Mouse (Mus musculus) Patski (cell line): ENCODE results near the gene Cbln1. TPM values are rescaled to one million over a fixed set of nuclear protein-coding genes. Genes with fewer than 3 reads are reported as not detected.

Experiments used
- ATAC-seq: fragments of 100-300 bp; one replicate; pipeline ENCODE4 v1.8.0; 2021
- CTCF ChIA-PET: fragments of 350-600 bp; sonication (Branson Sonifier 250); formaldehyde crosslinking; loops from one replicate; lab custom pipeline; 2022; ENCODE audit warnings: inconsistent platforms; lab: Charles Lee
- POLR2A ChIA-PET: fragments of 350-600 bp; sonication (Branson Sonifier 250); formaldehyde crosslinking; loops from one replicate; lab custom pipeline; 2022; ENCODE audit warnings: antibody characterized with exemption, inconsistent platforms; lab: Charles Lee
- DNase-seq: peaks from one replicate; pipeline ENCODE4 v3.0.0-alpha.2; 2011; ENCODE audit warnings: low read depth, low spot score
- H3K27me3 ChIP-seq: fragments of 371-371 bp; one replicate; pipeline ENCODE4 v1.5.1; 2021
- CTCF ChIP-seq: fragments of 100-300 bp; IDR thresholded peaks from one replicate; pipeline ENCODE4 v1.5.1; 2021
- in situ Hi-C: fragments of 300-500 bp; cut with MboI; formaldehyde crosslinking; loops from 3 replicates; pipeline ENCODE4 v1.11.1; 2018; ENCODE audit warnings: low pct_unique_long_range_greater_than_20kb, mixed read lengths
- polyA plus RNA-seq: library from polyadenylated mRNA; unstranded; gene quantifications from one replicate; pipeline ENCODE4 v1.2.3, GENCODE M21; 2021

The Cbln1 gene
- polyA plus RNA-seq, 1 experiment from 2014 or later, result 0.04 TPM

GRCm38 (mm10) chr8:87469931-87470833 is 2.2 kb downstream of the Cbln1 start:
- TF ChIP-seq CTCF, result no peak
- ChIA-PET CTCF (no interaction called here), POLR2A (no interaction called here)
- no peak for DNase-seq
- in situ Hi-C loops, result no loop called here
- ATAC-seq, result no peak
- peaks cover 58% of the 10 kb centered on the region for H3K27me3 ChIP-seq

- POLR2A ChIA-PET, result no interaction called here
- no peak for TF ChIP-seq CTCF
- DNase-seq (no peak), ATAC-seq (no peak)
- CTCF ChIA-PET, result no interaction called here
- H3K27me3 ChIP-seq, result peaks cover 50% of the 10 kb centered on the region
- in situ Hi-C loops, result no loop called here
Observed at GRCm38 (mm10) chr8:87468958-87469815, 3.2 kb downstream of the Cbln1 start.

GRCm38 (mm10) chr8:87468416-87468957 is 3.9 kb downstream of the Cbln1 start:
- POLR2A ChIA-PET, result no interaction called here
- TF ChIP-seq CTCF, result no peak
- ATAC-seq, result no peak

GRCm38 (mm10) chr8:87467906-87468305 is 4.5 kb downstream of the Cbln1 start:
- ChIA-PET POLR2A (no interaction called here), CTCF (no interaction called here)
- DNase-seq (no peak), ATAC-seq (no peak)
- H3K27me3 ChIP-seq, result peaks cover 42% of the 10 kb centered on the region
- in situ Hi-C loops, result no loop called here
- no peak for TF ChIP-seq CTCF

More at GRCm38 (mm10) chr8:87468416-87468957, 3.9 kb downstream of the Cbln1 start:
- no peak for DNase-seq
- CTCF ChIA-PET, result no interaction called here
- H3K27me3 ChIP-seq, result peaks cover 47% of the 10 kb centered on the region
- in situ Hi-C loops, result no loop called here

- POLR2A ChIA-PET, result no interaction called here
- TF ChIP-seq CTCF, result no peak
- H3K27me3 ChIP-seq, result peaks cover 42% of the 10 kb centered on the region
- in situ Hi-C loops, result no loop called here
- DNase-seq (no peak), ATAC-seq (no peak)
- CTCF ChIA-PET, result no interaction called here
Observed at GRCm38 (mm10) chr8:87466936-87467602, 5.3 kb downstream of the Cbln1 start.

GRCm38 (mm10) chr8:87466335-87466734 is 6.1 kb downstream of the Cbln1 start:
- in situ Hi-C loops, result no loop called here
- TF ChIP-seq CTCF, result no peak
- peaks cover 40% of the 10 kb centered on the region for H3K27me3 ChIP-seq
- CTCF ChIA-PET, result no interaction called here
- ATAC-seq, result no peak
- DNase-seq, result no peak
- POLR2A ChIA-PET, result no interaction called here

- in situ Hi-C loops, result no loop called here
- ChIA-PET POLR2A (no interaction called here), CTCF (no interaction called here)
- DNase-seq, result no peak
- no peak for TF ChIP-seq CTCF
- no peak for ATAC-seq
- H3K27me3 ChIP-seq, result peaks cover 23% of the 10 kb centered on the region
Observed at GRCm38 (mm10) chr8:87464446-87464845, 8.0 kb downstream of the Cbln1 start.

GRCm38 (mm10) chr8:87461801-87462200 is 10.6 kb downstream of the Cbln1 start:
- peaks cover 19% of the 10 kb centered on the region for H3K27me3 ChIP-seq
- POLR2A ChIA-PET, result no interaction called here
- no peak for DNase-seq
- CTCF ChIA-PET, result no interaction called here
- in situ Hi-C loops, result no loop called here
- no peak for ATAC-seq
- no peak for TF ChIP-seq CTCF

GRCm38 (mm10) chr8:87456949-87457348 is 15.5 kb downstream of the Cbln1 start:
- ATAC-seq, result no peak
- in situ Hi-C loops, result no loop called here
- CTCF ChIA-PET, result no interaction called here

GRCm38 (mm10) chr8:87452815-87453214 is 19.6 kb downstream of the Cbln1 start:
- H3K27me3 ChIP-seq, result peaks cover 12% of the 10 kb centered on the region
- in situ Hi-C loops, result no loop called here
- TF ChIP-seq CTCF, result no peak
- ATAC-seq (no peak), DNase-seq (no peak)
- ChIA-PET POLR2A (no interaction called here), CTCF (no interaction called here)

More at GRCm38 (mm10) chr8:87456949-87457348, 15.5 kb downstream of the Cbln1 start:
- peaks cover 19% of the 10 kb centered on the region for H3K27me3 ChIP-seq
- DNase-seq, result no peak
- POLR2A ChIA-PET, result no interaction called here
- TF ChIP-seq CTCF, result no peak
